Mouse (Mus musculus) forebrain, embryonic 16.5 days (tissue): ENCODE measurements around the gene Gm10337. TPM values are rescaled to one million over a fixed set of nuclear protein-coding genes. Genes with fewer than 3 reads are reported as not detected.

Experiments used
- ATAC-seq: fragments of 200-750 bp; cut with Nextera tagmentation; 2 replicates; pipeline ENCODE4 v1.8.0; 2017; ENCODE audit warnings: mild to moderate bottlenecking, moderate library complexity
- H3K27ac ChIP-seq: fragments of 300-500 bp; sonication (generic); 2 replicates; pipeline ENCODE4 v1.5.1; 2014; ENCODE audit warnings: low read length, control low read depth
- H3K27me3 ChIP-seq: fragments of 300-500 bp; sonication (generic); replicated peaks from 2 replicates; pipeline ENCODE4 v1.6.1; 2014; ENCODE audit warnings: low read length; ENCODE audit not compliant: control insufficient read depth, insufficient read depth
- H3K36me3 ChIP-seq: fragments of 300-500 bp; sonication (generic); 2 replicates; pipeline ENCODE4 v1.6.1; 2014; ENCODE audit not compliant: control insufficient read depth, insufficient read depth
- H3K4me1 ChIP-seq: fragments of 300-500 bp; sonication (generic); replicated peaks from 2 replicates; pipeline ENCODE4 v1.6.1; 2014; ENCODE audit warnings: low read length; ENCODE audit not compliant: control insufficient read depth, insufficient read depth
- H3K4me2 ChIP-seq: fragments of 300-500 bp; sonication (generic); 2 replicates; pipeline ENCODE4 v1.6.1; 2014; ENCODE audit warnings: mild to moderate bottlenecking, low read length, control low read depth
- H3K4me3 ChIP-seq: fragments of 300-500 bp; sonication (generic); replicated peaks from 2 replicates; pipeline ENCODE4 v1.5.1; 2014; ENCODE audit warnings: mild to moderate bottlenecking, low read length, control low read depth
- H3K9ac ChIP-seq: fragments of 300-500 bp; sonication (generic); replicated peaks from 2 replicates; pipeline ENCODE4 v1.6.1; 2014; ENCODE audit warnings: low read depth, low read length, control low read depth
- H3K9me3 ChIP-seq: fragments of 300-500 bp; sonication (generic); 2 replicates; pipeline ENCODE4 v1.6.1; 2016; ENCODE audit warnings: low read length; ENCODE audit not compliant: control insufficient read depth
- WGBS: fragments of 180-500 bp; shearing (Covaris S2); extraction: QIAGEN DNeasy Blood & Tissue Kit; methylation state at CpG from one replicate; pipeline ENCODE4 v1.1.7; 2014; 5-methylcytosine and 5-hydroxymethylcytosine counted together
- polyA plus RNA-seq: library from polyadenylated mRNA; unstranded; fragments of >200 nt; fragmentation: Nextera tagmentation; extraction: Ambion mirVana; gene quantifications from 2 replicates; pipeline ENCODE4 v1.2.1, GENCODE M21; 2015

The Gm10337 gene
- polyA plus RNA-seq, 1 experiment from 2014 or later: 17.3 TPM

- H3K36me3 ChIP-seq: peaks cover 18% of the 10 kb centered on the region
- no peak overlapping the region for H3K4me3 ChIP-seq
- ATAC-seq: no peak
- no peaks in the 10 kb centered on the region for H3K4me1 ChIP-seq
- H3K27ac ChIP-seq: peak overlapping the region; percentile 10; the same call in 1 of the 2 replicates
- H3K9ac ChIP-seq: no peak overlapping the region
- H3K27me3 ChIP-seq: no peaks in the 10 kb centered on the region
- H3K9me3 ChIP-seq: no peaks in the 10 kb centered on the region
- no peak overlapping the region for H3K4me2 ChIP-seq
- 95% methylated on average over 4 of the region's 4 CpGs for WGBS
Measured at GRCm38 (mm10) chr15:102531586-102531985, 28.1 kb downstream of the Gm10337 start.

- Histone ChIP-seq H3K4me2 (no peak overlapping the region), H3K36me3 (peaks cover 18% of the 10 kb centered on the region), H3K4me3 (no peak overlapping the region), H3K27me3 (no peaks in the 10 kb centered on the region), H3K27ac (peak overlapping the region; percentile 79), H3K9ac (no peak overlapping the region), H3K9me3 (no peaks in the 10 kb centered on the region), H3K4me1 (no peaks in the 10 kb centered on the region)
- 78% methylated on average over 3 of the region's 3 CpGs for WGBS
- no peak; the same call in 1 of the 2 replicates for ATAC-seq
Measured at GRCm38 (mm10) chr15:102532106-102532900, 28.8 kb downstream of the Gm10337 start.

GRCm38 (mm10) chr15:102533926-102534325 is 30.4 kb downstream of the Gm10337 start:
- no peaks in the 10 kb centered on the region for H3K9me3 ChIP-seq
- H3K36me3 ChIP-seq: peaks cover 15% of the 10 kb centered on the region
- no peaks in the 10 kb centered on the region for H3K27me3 ChIP-seq
- no peak overlapping the region for H3K27ac ChIP-seq
- H3K9ac ChIP-seq: no peak overlapping the region
- no peak overlapping the region for H3K4me2 ChIP-seq
- H3K4me3 ChIP-seq: no peak overlapping the region
- WGBS: 93% methylated on average over 7 of the region's 7 CpGs
- ATAC-seq: no peak
- no peaks in the 10 kb centered on the region for H3K4me1 ChIP-seq

GRCm38 (mm10) chr15:102544801-102545200 is 41.3 kb downstream of the Gm10337 start:
- H3K4me3 ChIP-seq: no peak overlapping the region
- no peaks in the 10 kb centered on the region for H3K27me3 ChIP-seq
- peaks cover 9% of the 10 kb centered on the region for H3K4me1 ChIP-seq
- peaks cover 12% of the 10 kb centered on the region for H3K36me3 ChIP-seq
- H3K4me2 ChIP-seq: no peak overlapping the region
- no peak overlapping the region for H3K9ac ChIP-seq
- ATAC-seq: peak; percentile 29; the same call in 1 of the 2 replicates
- H3K9me3 ChIP-seq: no peaks in the 10 kb centered on the region
- WGBS: 70% methylated on average over 4 of the region's 4 CpGs
- peak overlapping the region; percentile 13 for H3K27ac ChIP-seq

- no peak overlapping the region for H3K9ac ChIP-seq
- no peaks in the 10 kb centered on the region for H3K27me3 ChIP-seq
- no peak for ATAC-seq
- H3K4me1 ChIP-seq: peaks cover 9% of the 10 kb centered on the region
- H3K4me2 ChIP-seq: no peak overlapping the region
- H3K9me3 ChIP-seq: no peaks in the 10 kb centered on the region
- peak overlapping the region; percentile 88 for H3K27ac ChIP-seq
- 66% methylated on average over 3 of the region's 3 CpGs for WGBS
- H3K4me3 ChIP-seq: no peak overlapping the region
- H3K36me3 ChIP-seq: peaks cover 5% of the 10 kb centered on the region
Measured at GRCm38 (mm10) chr15:102546246-102546645, 42.7 kb downstream of the Gm10337 start.

- H3K4me2 ChIP-seq: no peak overlapping the region
- H3K36me3 ChIP-seq: peaks cover 8% of the 10 kb centered on the region; the same call in 1 of the 2 replicates
- 58% methylated on average over 3 of the region's 3 CpGs for WGBS
- H3K9me3 ChIP-seq: no peaks in the 10 kb centered on the region
- no peak overlapping the region for H3K9ac ChIP-seq
- no peaks in the 10 kb centered on the region for H3K27me3 ChIP-seq
- peak; percentile 92 for ATAC-seq
- H3K27ac ChIP-seq: peak overlapping the region; percentile 88
- H3K4me1 ChIP-seq: peaks cover 9% of the 10 kb centered on the region
- no peak overlapping the region for H3K4me3 ChIP-seq
Measured at GRCm38 (mm10) chr15:102546677-102547427, 43.3 kb downstream of the Gm10337 start.

GRCm38 (mm10) chr15:102547478-102547877 is 44.0 kb downstream of the Gm10337 start:
- ATAC-seq: peak; percentile 65

GRCm38 (mm10) chr15:102552599-102552998 is 49.1 kb downstream of the Gm10337 start:
- no peak overlapping the region for H3K27ac ChIP-seq
- no peaks in the 10 kb centered on the region for H3K9me3 ChIP-seq
- H3K4me2 ChIP-seq: no peak overlapping the region
- H3K9ac ChIP-seq: no peak overlapping the region
- WGBS: 95% methylated on average over 5 of the region's 5 CpGs
- no peaks in the 10 kb centered on the region for H3K4me1 ChIP-seq
- peaks cover 20% of the 10 kb centered on the region for H3K36me3 ChIP-seq
- no peak overlapping the region for H3K4me3 ChIP-seq
- ATAC-seq: no peak
- no peaks in the 10 kb centered on the region for H3K27me3 ChIP-seq

More at GRCm38 (mm10) chr15:102547478-102547877, 44.0 kb downstream of the Gm10337 start:
- WGBS: 65% methylated on average over 3 of the region's 3 CpGs
- H3K9me3 ChIP-seq: no peaks in the 10 kb centered on the region
- peaks cover 8% of the 10 kb centered on the region; the same call in 1 of the 2 replicates for H3K36me3 ChIP-seq
- H3K9ac ChIP-seq: no peak overlapping the region
- no peak overlapping the region for H3K4me3 ChIP-seq
- H3K4me2 ChIP-seq: no peak overlapping the region
- H3K4me1 ChIP-seq: peaks cover 9% of the 10 kb centered on the region
- no peaks in the 10 kb centered on the region for H3K27me3 ChIP-seq
- H3K27ac ChIP-seq: peak overlapping the region; percentile 88
